8 mouse cellular contexts compared by ENCODE assay signal in the genomic region with DNA sequence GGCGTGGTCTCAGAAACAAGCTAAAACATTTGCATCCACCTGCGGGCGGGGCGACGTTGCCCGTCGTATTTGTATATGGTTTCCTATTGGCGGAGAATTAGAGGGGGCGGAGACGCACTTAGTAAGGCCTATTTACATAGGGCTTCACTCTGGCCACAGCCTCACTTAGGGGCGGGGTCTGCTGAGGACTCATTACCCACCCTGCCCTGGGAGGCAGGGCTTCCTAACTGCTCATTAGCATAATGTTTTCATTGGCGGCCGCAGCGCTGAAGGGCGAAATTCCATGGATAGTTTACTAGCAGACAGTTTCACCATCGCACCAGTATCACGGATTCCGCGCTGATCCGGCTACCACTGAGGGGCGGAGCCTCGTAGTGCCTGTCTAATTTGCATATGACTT. TPM values are rescaled to one million over a fixed set of nuclear protein-coding genes. Genes with fewer than 3 reads are reported as not detected.
A peak's percentile ranks its signal among the peaks of the same experiment; 100 is the strongest.
DNase-seq lines count a peak whose midpoint lies in the region; ATAC-seq and TF ChIP-seq lines count a peak whose summit lies in the region.

No protein-coding gene starts in this region.

- H3K9ac ChIP-seq in ES-E14 (ENCODE audit: insufficient read depth, low read depth, low read length, poor library complexity, severe bottlenecking): peak overlapping the region; percentile 66
- peak overlapping the region; percentile 91 for H3K9ac ChIP-seq in forebrain, embryonic 15.5 days (replicated peaks)

- H3K4me3 ChIP-seq in ES-E14 (ENCODE audit: insufficient read depth in 1 of 2, low read depth in 1 of 2, low read length in 2 of 2, poor library complexity in 1 of 2, severe bottlenecking in 1 of 2): peak overlapping the region; percentile 88 to 100
- H3K4me3 ChIP-seq in forebrain, embryonic 15.5 days: peak overlapping the region; percentile 80
- peak overlapping the region; percentile 87 for H3K4me3 ChIP-seq in lung, adult 2 months (replicated peaks; ENCODE audit: extremely low read depth, low read depth, low read length)

- TF ChIP-seq CTCF in lung, adult 2 months (IDR thresholded peaks at IDR 0.05; ENCODE audit: insufficient read depth, low read length): no peak

- peak; percentile 99 for DNase-seq in ES-E14 (ENCODE audit: low read depth, low spot score)
- peak; percentile 99 for DNase-seq in cerebellum, adult 11-12 months
- DNase-seq in heart, postnatal 25 days (ENCODE audit: low spot score): peak; percentile 97
- DNase-seq in layer of hippocampus, adult 18-20 months (ENCODE audit: low spot score in 2 of 2): peak; percentile 95 to 99
- peak; percentile 92 for DNase-seq in lung, adult 2 months
- DNase-seq in thymus, adult 18-20 months: peak; percentile 92 to 98

- H3K27me3 ChIP-seq in forebrain, embryonic 15.5 days: peaks cover 33% of the 10 kb centered on the region

- peaks cover 5% of the 10 kb centered on the region; the same call in 1 of the 2 replicates for H3K36me3 ChIP-seq in ES-E14 (ENCODE audit: control insufficient read depth, insufficient read depth, low read length, poor library complexity, severe bottlenecking)
- no peaks in the 10 kb centered on the region for H3K36me3 ChIP-seq in forebrain, embryonic 15.5 days

- in situ Hi-C loops in ES-E14 (cut with MboI; ENCODE audit: low sequenced_read_pairs in 2 of 2, unreplicated experiment in 2 of 2): loop anchor here in 1 of 2 experiments (25.0 kb wide), 1 partner anchor 127 kb away; the partner anchor contains the start of genes Sbno2 and Stk11

- peak overlapping the region; percentile 92 for H3K4me2 ChIP-seq in forebrain, embryonic 15.5 days (replicated peaks)

- ATAC-seq in forebrain, embryonic 15.5 days (replicated peaks): peak; percentile 94
- ATAC-seq in neutrophil, adult 5-6 weeks (ENCODE audit: extremely low read depth, insufficient number of reproducible peaks, low FRiP score, poor library complexity, severe bottlenecking): peak; percentile 67

- intact Hi-C loops in heart, postnatal 25 days (cut with DNase I): loop anchor here (5.0 kb wide), 1 partner anchor 152 kb away; the partner anchor contains the start of gene Atp5d

- TF ChIP-seq POLR2A in lung, adult 2 months (IDR thresholded peaks at IDR 0.05; ENCODE audit: borderline replicate concordance, extremely low read depth, low read depth, low read length): peak; percentile 52; the same call in 1 of the 2 replicates

- peaks cover 9 to 20% of the 10 kb centered on the region in 2 experiments for H3K4me1 ChIP-seq in ES-E14 (ENCODE audit: control insufficient read depth in 2 of 2, insufficient read depth in 2 of 2, low read length in 2 of 2, poor library complexity in 1 of 2)
- H3K4me1 ChIP-seq in forebrain, embryonic 15.5 days: peaks cover 58% of the 10 kb centered on the region
- peaks cover 30% of the 10 kb centered on the region for H3K4me1 ChIP-seq in lung, adult 2 months (ENCODE audit: control insufficient read depth, insufficient read depth, low read length)

- peak overlapping the region; percentile 80 for H3K27ac ChIP-seq in ES-E14 (ENCODE audit: insufficient read depth, low read depth, low read length, poor library complexity, severe bottlenecking)
- peak overlapping the region; percentile 97 for H3K27ac ChIP-seq in forebrain, embryonic 15.5 days (replicated peaks)

- no peaks in the 10 kb centered on the region for H3K9me3 ChIP-seq in ES-E14 (ENCODE audit: control insufficient read depth, insufficient read depth, low read depth, low read length)
- H3K9me3 ChIP-seq in forebrain, embryonic 15.5 days: no peaks in the 10 kb centered on the region

- WGBS in forebrain, embryonic 15.5 days: 0% methylated on average over 22 of the region's 22 CpGs
- under 1% methylated on average over 22 of the region's 22 CpGs for WGBS in lung, adult 2 months

TF ChIP-seq in ES-E14, 5 proteins besides CTCF, POLR2A, EP300 and RAD21:
- TF ChIP-seq HCFC1 (IDR thresholded peaks at IDR 0.05; ENCODE audit: borderline replicate concordance, insufficient read depth, low read length) (no peak), CHD2 (IDR thresholded peaks at IDR 0.05; ENCODE audit: low read depth, low read length) (no peak), ZNF384 (IDR thresholded peaks at IDR 0.05; ENCODE audit: low read depth, low read length) (no peak), ZC3H11A (IDR thresholded peaks at IDR 0.05; ENCODE audit: borderline replicate concordance, low read depth, low read length) (no peak), MAFK (IDR thresholded peaks at IDR 0.05; ENCODE audit: insufficient read depth, low read depth, low read length) (no peak)

RNA-seq across cellular contexts. Expression of gene Tmem259, which starts 0.7 kb away (rescaled TPM):
- total RNA-seq in ES-E14 (2012; rRNA removed): 127 and 220 TPM in 2 replicates
- polyA plus RNA-seq in forebrain, embryonic 15.5 days (2015; fragmentation: Nextera tagmentation; extraction: Ambion mirVana): 21.7 and 23.1 TPM in 2 replicates
- 100 to 1,000 TPM; 110 to 115 TPM for total RNA-seq in heart, postnatal 25 days (2021)
- 100 to 1,000 TPM; 118 to 123 TPM for total RNA-seq in layer of hippocampus, adult 18-20 months (2021)
- 294 and 318 TPM in 2 replicates for polyA plus RNA-seq in lung, adult 2 months (2012; rRNA removed)
- total RNA-seq in neutrophil, adult 5-6 weeks (2017): 80.7 and 81.4 TPM in 2 replicates

RNA-seq across cellular contexts. Expression of gene Cnn2, which starts 3.5 kb away (rescaled TPM):
- total RNA-seq in ES-E14 (2012; rRNA removed): 94.1 and 159 TPM in 2 replicates
- polyA plus RNA-seq in forebrain, embryonic 15.5 days (2015; fragmentation: Nextera tagmentation; extraction: Ambion mirVana): 26.7 and 29.1 TPM in 2 replicates
- total RNA-seq in heart, postnatal 25 days (2021): 10 to 100 TPM; 35.9 to 36.6 TPM
- total RNA-seq in layer of hippocampus, adult 18-20 months (2021): 1 to 10 TPM; 3.6 to 5.2 TPM
- polyA plus RNA-seq in lung, adult 2 months (2012; rRNA removed): 387 and 395 TPM in 2 replicates
- 284 and 308 TPM in 2 replicates for total RNA-seq in neutrophil, adult 5-6 weeks (2017)

RNA-seq across cellular contexts. Expression of gene Abca7, which starts 11.4 kb away (rescaled TPM):
- 8.8 and 18.9 TPM in 2 replicates for total RNA-seq in ES-E14 (2012; rRNA removed)
- polyA plus RNA-seq in forebrain, embryonic 15.5 days (2015; fragmentation: Nextera tagmentation; extraction: Ambion mirVana): 3.7 and 4.1 TPM in 2 replicates
- 1 to 10 TPM; 6.5 to 6.7 TPM for total RNA-seq in heart, postnatal 25 days (2021)
- 10 to 100 TPM; 10.2 to 12.0 TPM for total RNA-seq in layer of hippocampus, adult 18-20 months (2021)
- polyA plus RNA-seq in lung, adult 2 months (2012; rRNA removed): 31.4 and 38.2 TPM in 2 replicates
- 45.9 and 53.7 TPM in 2 replicates for total RNA-seq in neutrophil, adult 5-6 weeks (2017)

RNA-seq across cellular contexts. Expression of gene Grin3b, which starts 14.4 kb away (rescaled TPM):
- total RNA-seq in ES-E14 (2012; rRNA removed): 0.36 and 0.74 TPM in 2 replicates
- 0.50 and 0.63 TPM in 2 replicates for polyA plus RNA-seq in forebrain, embryonic 15.5 days (2015; fragmentation: Nextera tagmentation; extraction: Ambion mirVana)
- under 1 TPM; 0.14 to 0.21 TPM for total RNA-seq in heart, postnatal 25 days (2021)
- total RNA-seq in layer of hippocampus, adult 18-20 months (2021): under 1 TPM in 1 of 2 experiments, not detected in 1; 0.15 TPM
- 0.33 TPM in 1 of 2 replicates, not detected in the other for polyA plus RNA-seq in lung, adult 2 months (2012; rRNA removed)
- not detected in 2 replicates for total RNA-seq in neutrophil, adult 5-6 weeks (2017)

RNA-seq across cellular contexts. Expression of gene Wdr18, which starts 24.9 kb away (rescaled TPM):
- 155 and 195 TPM in 2 replicates for total RNA-seq in ES-E14 (2012; rRNA removed)
- 89.2 and 94.3 TPM in 2 replicates for polyA plus RNA-seq in forebrain, embryonic 15.5 days (2015; fragmentation: Nextera tagmentation; extraction: Ambion mirVana)
- 10 to 100 TPM; 20.5 to 30.1 TPM for total RNA-seq in heart, postnatal 25 days (2021)
- 10 to 100 TPM; 40.3 to 42.1 TPM for total RNA-seq in layer of hippocampus, adult 18-20 months (2021)
- polyA plus RNA-seq in lung, adult 2 months (2012; rRNA removed): 33.5 and 35.5 TPM in 2 replicates
- 11.4 and 15.9 TPM in 2 replicates for total RNA-seq in neutrophil, adult 5-6 weeks (2017)

Comparison
In these comparisons a context has a peak if more than half of its experiments do, and no peak if none do; other contexts are left out.
1. Peak in every context shown above with its lines: DNase-seq, ATAC-seq, H3K4me3 ChIP-seq and H3K27ac ChIP-seq.
2. RNA of gene Cnn2, which starts 3.5 kb away (total RNA-seq): 284 to 308 TPM in neutrophil, adult 5-6 weeks, 94.1 to 159 TPM in ES-E14 and 35.9 to 36.6 TPM in heart, postnatal 25 days; 3.6 to 5.2 TPM in layer of hippocampus, adult 18-20 months; every median in the first group is over 4 times any median in the second.